Mouse (Mus musculus) forebrain, embryonic 14.5 days (tissue): ENCODE results near the gene Apol8. TPM values are rescaled to one million over a fixed set of nuclear protein-coding genes. Genes with fewer than 3 reads are reported as not detected.

Experiments
- ATAC-seq: fragments of 200-750 bp; cut with Nextera tagmentation; 2 replicates; pipeline ENCODE4 v1.8.0; 2017; ENCODE audit warnings: mild to moderate bottlenecking, moderate library complexity
- DNase-seq: peaks from one replicate; pipeline ENCODE4 v3.0.0-alpha.2; 2015; ENCODE audit warnings: low spot score
- H3K27ac ChIP-seq: fragments of 300-500 bp; sonication (generic); 2 replicates; pipeline ENCODE4 v1.5.1; 2014; ENCODE audit warnings: low read depth, mild to moderate bottlenecking, control low read depth, low read length, moderate library complexity
- H3K27me3 ChIP-seq: fragments of 300-500 bp; sonication (generic); replicated peaks from 2 replicates; pipeline ENCODE4 v1.6.1; 2014; ENCODE audit warnings: low read length, control low read depth, mixed read lengths; ENCODE audit not compliant: control insufficient read depth, insufficient read depth
- H3K36me3 ChIP-seq: fragments of 300-500 bp; sonication (generic); 2 replicates; pipeline ENCODE4 v1.6.1; 2014; ENCODE audit warnings: low read length, control low read depth; ENCODE audit not compliant: control insufficient read depth, insufficient read depth
- H3K4me1 ChIP-seq: fragments of 300-500 bp; sonication (generic); 2 replicates; pipeline ENCODE4 v1.6.1; 2014; ENCODE audit warnings: antibody characterized with exemption, low read length, control low read depth; ENCODE audit not compliant: control insufficient read depth, insufficient read depth
- H3K4me2 ChIP-seq: fragments of 300-500 bp; sonication (generic); 2 replicates; pipeline ENCODE4 v1.6.1; 2014; ENCODE audit warnings: mild to moderate bottlenecking, control low read depth, low read length
- H3K4me3 ChIP-seq: fragments of 300-500 bp; sonication (generic); 2 replicates; pipeline ENCODE4 v1.5.1; 2014; ENCODE audit warnings: low read depth, low read length, control low read depth
- H3K9ac ChIP-seq: fragments of 300-500 bp; sonication (generic); 2 replicates; pipeline ENCODE4 v1.6.1; 2014; ENCODE audit warnings: mild to moderate bottlenecking, low read length, control low read depth, moderate library complexity
- H3K9me3 ChIP-seq: fragments of 300-500 bp; sonication (generic); replicated peaks from 2 replicates; pipeline ENCODE4 v1.6.1; 2016; ENCODE audit warnings: low read length, control low read depth, mixed read lengths; ENCODE audit not compliant: control insufficient read depth
- WGBS: fragments of 180-500 bp; shearing (Covaris S2); extraction: QIAGEN DNeasy Blood & Tissue Kit; methylation state at CpG from one replicate; pipeline ENCODE4 v1.1.7; 2014; 5-methylcytosine and 5-hydroxymethylcytosine counted together
- polyA plus RNA-seq: library from polyadenylated mRNA; unstranded; fragments of >200 nt; fragmentation: Nextera tagmentation; extraction: Ambion mirVana; gene quantifications from 2 replicates; pipeline ENCODE4 v1.2.1, GENCODE M21; 2014

The Apol8 gene
- polyA plus RNA-seq, 1 experiment from 2014 or later: 0.06 TPM

GRCm38 (mm10) chr15:77773099-77773915 lies 16.5 kb upstream of the Apol8 start:
- H3K9ac ChIP-seq: no peak overlapping the region
- no peaks in the 10 kb centered on the region for H3K4me1 ChIP-seq
- H3K4me3 ChIP-seq: no peak overlapping the region
- H3K27ac ChIP-seq: no peak overlapping the region
- H3K4me2 ChIP-seq: no peak overlapping the region
- WGBS: 92% methylated on average over 19 of the region's 19 CpGs
- H3K36me3 ChIP-seq: peaks cover 98% of the 10 kb centered on the region
- no peaks in the 10 kb centered on the region for H3K27me3 ChIP-seq
- no peak for ATAC-seq
- no peaks in the 10 kb centered on the region for H3K9me3 ChIP-seq
- DNase-seq: no peak

GRCm38 (mm10) chr15:77770942-77771341 lies 14.1 kb upstream of the Apol8 start:
- H3K4me3 ChIP-seq: no peak overlapping the region
- H3K27ac ChIP-seq: no peak overlapping the region
- DNase-seq (no peak), ATAC-seq (no peak)
- H3K36me3 ChIP-seq: peaks cover 98% of the 10 kb centered on the region
- H3K9ac ChIP-seq: no peak overlapping the region
- no peaks in the 10 kb centered on the region for H3K9me3 ChIP-seq
- WGBS: 98% methylated on average over 9 of the region's 9 CpGs
- no peak overlapping the region for H3K4me2 ChIP-seq
- H3K4me1 ChIP-seq: no peaks in the 10 kb centered on the region
- H3K27me3 ChIP-seq: no peaks in the 10 kb centered on the region

GRCm38 (mm10) chr15:77770341-77770740 lies 13.5 kb upstream of the Apol8 start:
- H3K4me3 ChIP-seq: no peak overlapping the region
- H3K27ac ChIP-seq: no peak overlapping the region
- H3K9ac ChIP-seq: no peak overlapping the region
- peaks cover 98% of the 10 kb centered on the region for H3K36me3 ChIP-seq
- H3K9me3 ChIP-seq: no peaks in the 10 kb centered on the region
- WGBS: 93% methylated on average over 5 of the region's 5 CpGs
- H3K27me3 ChIP-seq: no peaks in the 10 kb centered on the region
- H3K4me2 ChIP-seq: no peak overlapping the region
- ATAC-seq (no peak), DNase-seq (no peak)
- H3K4me1 ChIP-seq: no peaks in the 10 kb centered on the region

- Histone ChIP-seq H3K4me1 (no peaks in the 10 kb centered on the region), H3K36me3 (peaks cover 96% of the 10 kb centered on the region), H3K27me3 (no peaks in the 10 kb centered on the region), H3K27ac (no peak overlapping the region), H3K9me3 (no peaks in the 10 kb centered on the region), H3K4me3 (no peak overlapping the region), H3K9ac (no peak overlapping the region), H3K4me2 (no peak overlapping the region)
- WGBS: 92% methylated on average over 10 of the region's 11 CpGs
- no peak for ATAC-seq
- no peak for DNase-seq
Observed at GRCm38 (mm10) chr15:77766981-77767380, 10.2 kb upstream of the Apol8 start.

GRCm38 (mm10) chr15:77765484-77766093 lies 8.8 kb upstream of the Apol8 start:
- no peak overlapping the region for H3K27ac ChIP-seq
- WGBS: 96% methylated on average over 16 of the region's 16 CpGs
- no peak for DNase-seq

GRCm38 (mm10) chr15:77764391-77765006 lies 7.7 kb upstream of the Apol8 start:
- no peak overlapping the region for H3K4me2 ChIP-seq
- H3K9me3 ChIP-seq: no peaks in the 10 kb centered on the region
- peak; percentile 12 for DNase-seq
- no peak for ATAC-seq
- 82% methylated on average over 13 of the region's 13 CpGs for WGBS
- no peaks in the 10 kb centered on the region for H3K27me3 ChIP-seq
- no peak overlapping the region for H3K27ac ChIP-seq
- H3K9ac ChIP-seq: no peak overlapping the region
- H3K4me1 ChIP-seq: no peaks in the 10 kb centered on the region
- no peak overlapping the region for H3K4me3 ChIP-seq
- H3K36me3 ChIP-seq: peaks cover 90% of the 10 kb centered on the region

More at GRCm38 (mm10) chr15:77765484-77766093, 8.8 kb upstream of the Apol8 start:
- H3K4me3 ChIP-seq: no peak overlapping the region
- no peaks in the 10 kb centered on the region for H3K27me3 ChIP-seq
- no peak overlapping the region for H3K4me2 ChIP-seq
- H3K4me1 ChIP-seq: no peaks in the 10 kb centered on the region
- no peak overlapping the region for H3K9ac ChIP-seq
- ATAC-seq: no peak
- H3K36me3 ChIP-seq: peaks cover 95% of the 10 kb centered on the region
- no peaks in the 10 kb centered on the region for H3K9me3 ChIP-seq

GRCm38 (mm10) chr15:77763702-77764101 lies 6.9 kb upstream of the Apol8 start:
- Histone ChIP-seq H3K9ac (no peak overlapping the region), H3K4me2 (no peak overlapping the region), H3K4me1 (no peaks in the 10 kb centered on the region), H3K27me3 (no peaks in the 10 kb centered on the region), H3K9me3 (no peaks in the 10 kb centered on the region), H3K27ac (no peak overlapping the region), H3K36me3 (peaks cover 82% of the 10 kb centered on the region), H3K4me3 (no peak overlapping the region)
- 93% methylated on average over 11 of the region's 11 CpGs for WGBS
- ATAC-seq (no peak), DNase-seq (no peak)

GRCm38 (mm10) chr15:77763050-77763449 lies 6.2 kb upstream of the Apol8 start:
- Histone ChIP-seq H3K27me3 (no peaks in the 10 kb centered on the region), H3K27ac (no peak overlapping the region), H3K36me3 (peaks cover 75% of the 10 kb centered on the region), H3K4me1 (no peaks in the 10 kb centered on the region), H3K9ac (no peak overlapping the region), H3K4me3 (no peak overlapping the region), H3K4me2 (no peak overlapping the region), H3K9me3 (no peaks in the 10 kb centered on the region)
- ATAC-seq (no peak), DNase-seq (no peak)
- WGBS: 94% methylated on average over 16 of the region's 16 CpGs
